Mouse (Mus musculus) MEL (cell line): ENCODE results near the gene 2010003K11Rik. TPM values are rescaled to one million over a fixed set of nuclear protein-coding genes. Genes with fewer than 3 reads are reported as not detected.

Source experiments
- DNase-seq: peaks from one replicate; pipeline ENCODE4 v3.0.0; 2011; ENCODE audit warnings: low read depth, low spot score
- H3K27ac ChIP-seq: 2 replicates; pipeline ENCODE4 v1.5.1; 2012; ENCODE audit warnings: low read depth, mild to moderate bottlenecking, control low read depth, low read length, moderate library complexity; ENCODE audit not compliant: control insufficient read depth
- H3K27me3 ChIP-seq, 2 experiments: fragments of 150-350 bp in 1 of 2; sonication (generic) in 1 of 2; 2 replicates each; pipeline ENCODE4 v1.6.1; 2012; ENCODE audit warnings: low read length in 2 of 2, mild to moderate bottlenecking in 2 of 2, improper control_type of control experiment in 1 of 2, moderate library complexity in 1 of 2; ENCODE audit not compliant: insufficient read depth in 2 of 2, control insufficient read depth in 1 of 2
- H3K36me3 ChIP-seq, 2 experiments: 2 replicates each; pipeline ENCODE4 v1.6.1; 2012 to 2014; ENCODE audit warnings: low read length in 2 of 2, improper control_type of control experiment in 1 of 2, inconsistent platforms in 1 of 2, mild to moderate bottlenecking in 1 of 2; ENCODE audit not compliant: insufficient read depth in 2 of 2, control insufficient read depth in 1 of 2
- H3K4me1 ChIP-seq, 2 experiments: fragments of 150-350 bp in 1 of 2; sonication (generic) in 1 of 2; 2 replicates each; pipeline ENCODE4 v1.6.1; 2012; ENCODE audit warnings: low read length in 2 of 2, improper control_type of control experiment in 1 of 2, mild to moderate bottlenecking in 1 of 2; ENCODE audit not compliant: insufficient read depth in 2 of 2, control insufficient read depth in 1 of 2
- H3K4me3 ChIP-seq, 2 experiments: fragments of 150-350 bp in 1 of 2; sonication (generic) in 1 of 2; 2 replicates each; pipeline ENCODE4 v1.5.1; 2012; ENCODE audit warnings: low read depth in 2 of 2, low read length in 2 of 2, mild to moderate bottlenecking in 2 of 2, moderate library complexity in 2 of 2, control low read depth in 1 of 2, improper control_type of control experiment in 1 of 2; ENCODE audit not compliant: control insufficient read depth in 1 of 2, insufficient read depth in 1 of 2
- H3K79me2 ChIP-seq: 2 replicates; pipeline ENCODE4 v1.6.1; 2012; ENCODE audit warnings: mild to moderate bottlenecking, low read length, moderate library complexity; ENCODE audit not compliant: control insufficient read depth, poor library complexity, insufficient read depth
- H3K9ac ChIP-seq: 2 replicates; pipeline ENCODE4 v1.6.1; 2012; ENCODE audit warnings: low read depth, mild to moderate bottlenecking, control low read depth, low read length, moderate library complexity; ENCODE audit not compliant: control insufficient read depth, poor library complexity, severe bottlenecking
- H3K9me3 ChIP-seq: fragments of 150-350 bp; sonication (generic); replicated peaks from 2 replicates; pipeline ENCODE4 v1.6.1; 2012; ENCODE audit warnings: mild to moderate bottlenecking, low read length, improper control_type of control experiment, moderate library complexity; ENCODE audit not compliant: insufficient read depth
- CTCF ChIP-seq, 3 experiments: IDR thresholded peaks in 2 of 3; conservative IDR thresholded peaks in 1 of 3; 2 replicates each; pipeline ENCODE4 v1.5.1; 2011 to 2012; ENCODE audit warnings: low read length in 3 of 3, low read depth in 2 of 3, mild to moderate bottlenecking in 2 of 3, improper control_type of control experiment in 1 of 3, inconsistent platforms in 1 of 3, mixed read lengths in 1 of 3, moderate library complexity in 1 of 3; ENCODE audit not compliant: control insufficient read depth in 1 of 3, insufficient read depth in 1 of 3, poor library complexity in 1 of 3, severe bottlenecking in 1 of 3
- GABPA ChIP-seq: IDR thresholded peaks from 2 replicates; pipeline ENCODE4 v1.6.1; 2012; ENCODE audit warnings: low read depth, mild to moderate bottlenecking, inconsistent platforms, low read length, improper control_type of control experiment, moderate library complexity
- HCFC1 ChIP-seq: IDR thresholded peaks from 2 replicates; pipeline ENCODE4 v1.6.1; 2012; ENCODE audit warnings: low read depth, mild to moderate bottlenecking, inconsistent platforms, low read length, improper control_type of control experiment, moderate library complexity
- KAT2A ChIP-seq: conservative IDR thresholded peaks from 2 replicates; pipeline ENCODE4 v1.6.1; 2012; ENCODE audit warnings: low read depth, low read length, improper control_type of control experiment, inconsistent platforms
- MAFK ChIP-seq: IDR thresholded peaks from 2 replicates; pipeline ENCODE4 v1.6.1; 2011; ENCODE audit warnings: low read depth, mild to moderate bottlenecking, low read length, improper control_type of control experiment, borderline replicate concordance
- MAX ChIP-seq: IDR thresholded peaks from 2 replicates; pipeline ENCODE4 v1.6.1; 2011; ENCODE audit warnings: low read length, improper control_type of control experiment
- MAZ ChIP-seq: IDR thresholded peaks from 2 replicates; pipeline ENCODE4 v1.6.1; 2012; ENCODE audit warnings: low read depth, mild to moderate bottlenecking, inconsistent platforms, low read length, improper control_type of control experiment
- MXI1 ChIP-seq: IDR thresholded peaks from 2 replicates; pipeline ENCODE4 v1.6.1; 2011; ENCODE audit warnings: mild to moderate bottlenecking, low read depth, low read length, improper control_type of control experiment
- MYB ChIP-seq: IDR thresholded peaks from 2 replicates; pipeline ENCODE4 v1.6.1; 2011; ENCODE audit warnings: mild to moderate bottlenecking, low read depth, low read length, improper control_type of control experiment
- MYC ChIP-seq: IDR thresholded peaks from 2 replicates; pipeline ENCODE4 v1.6.1; 2011; ENCODE audit warnings: low read depth, mild to moderate bottlenecking, low read length, improper control_type of control experiment, moderate library complexity
- NELFE ChIP-seq: IDR thresholded peaks from 2 replicates; pipeline ENCODE4 v1.6.1; 2011; ENCODE audit warnings: low read depth, low read length, improper control_type of control experiment
- POLR2AphosphoS5 ChIP-seq: IDR thresholded peaks from 2 replicates; pipeline ENCODE4 v1.6.1; 2012; ENCODE audit warnings: low read depth, borderline replicate concordance, mild to moderate bottlenecking, inconsistent platforms, low read length, moderate library complexity, mixed read lengths
- RAD21 ChIP-seq: IDR thresholded peaks from 2 replicates; pipeline ENCODE4 v1.6.1; 2011; ENCODE audit warnings: mild to moderate bottlenecking, low read depth, low read length, improper control_type of control experiment
- RCOR1 ChIP-seq: IDR thresholded peaks from 2 replicates; pipeline ENCODE4 v1.6.1; 2012; ENCODE audit warnings: low read depth, mild to moderate bottlenecking, inconsistent platforms, low read length, improper control_type of control experiment
- TCF12 ChIP-seq: IDR thresholded peaks from 2 replicates; pipeline ENCODE4 v1.6.1; 2014; ENCODE audit warnings: low read depth, mild to moderate bottlenecking, inconsistent platforms, low read length, improper control_type of control experiment, moderate library complexity
- UBTF ChIP-seq: IDR thresholded peaks from 2 replicates; pipeline ENCODE4 v1.6.1; 2012; ENCODE audit warnings: low read depth, mild to moderate bottlenecking, inconsistent platforms, low read length, improper control_type of control experiment, moderate library complexity, borderline replicate concordance; ENCODE audit not compliant: insufficient read depth
- USF1 ChIP-seq: IDR thresholded peaks from 2 replicates; pipeline ENCODE4 v1.6.1; 2014; ENCODE audit warnings: low read depth, mild to moderate bottlenecking, inconsistent platforms, low read length, improper control_type of control experiment, moderate library complexity
- ZC3H11A ChIP-seq: IDR thresholded peaks from 2 replicates; pipeline ENCODE4 v1.6.1; 2012; ENCODE audit warnings: low read depth, mild to moderate bottlenecking, inconsistent platforms, low read length, improper control_type of control experiment
- ZKSCAN1 ChIP-seq: IDR thresholded peaks from 2 replicates; pipeline ENCODE4 v1.6.1; 2012; ENCODE audit warnings: low read depth, mild to moderate bottlenecking, inconsistent platforms, low read length, improper control_type of control experiment, moderate library complexity
- ZNF384 ChIP-seq: IDR thresholded peaks from 2 replicates; pipeline ENCODE4 v1.6.1; 2012; ENCODE audit warnings: low read depth, mild to moderate bottlenecking, inconsistent platforms, low read length, improper control_type of control experiment
- polyA plus RNA-seq, 2 experiments: library from polyadenylated mRNA; stranded (reverse) in 1 of 2; unstranded in 1 of 2; fragments of >175 nt in 1 of 2; fragments of >200 nt in 1 of 2; gene quantifications; 2 replicates each; pipeline versions ENCODE4 v1.2.1 to v1.2.4; 2012; ENCODE audit warnings: low replicate concordance in 2 of 2, low read depth in 1 of 2; ENCODE audit not compliant: insufficient read length in 2 of 2, insufficient read depth in 1 of 2, missing spikeins in 1 of 2
- total RNA-seq: library from RNA; depleted of rRNA; stranded (reverse); fragments of 300-350 nt; gene quantifications from 2 replicates; pipeline ENCODE4 v1.2.3, GENCODE M21; 2012

Gene 2010003K11Rik
- total and polyA plus RNA-seq, 3 experiments, result not detected

DNA sequence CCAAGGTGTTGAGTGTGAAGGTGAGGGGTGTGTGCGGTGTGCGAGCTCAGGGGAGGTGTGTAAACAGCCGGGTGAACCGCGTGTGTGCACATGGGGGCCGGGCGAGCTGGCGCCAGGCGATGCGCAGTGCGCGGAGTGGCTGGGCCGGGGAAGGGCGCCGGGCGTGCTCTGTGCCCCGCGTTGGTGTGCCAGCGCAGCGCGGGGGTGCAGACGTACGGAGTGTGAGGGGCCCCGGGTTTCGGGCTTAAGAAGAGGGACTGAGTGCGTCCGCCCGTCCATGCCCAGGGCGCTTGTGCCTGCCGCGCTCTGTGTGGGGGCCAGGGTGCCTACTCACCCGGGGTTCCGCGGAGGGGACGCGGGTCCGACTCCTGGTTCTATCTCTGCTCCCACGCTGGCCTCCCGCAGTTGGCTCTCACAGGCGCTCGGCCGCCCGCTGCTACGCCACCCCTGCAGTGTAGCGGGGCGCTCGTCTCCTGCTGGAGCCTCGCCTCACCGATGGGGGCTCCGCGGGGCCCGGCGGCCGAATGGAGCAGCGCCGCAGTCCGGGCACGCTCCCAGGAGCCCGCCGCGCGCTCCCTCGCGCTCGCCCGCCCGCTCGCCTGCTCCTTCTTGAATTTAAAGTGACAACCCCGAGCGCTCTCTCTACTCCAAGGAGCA, 21.7 kb downstream of the 2010003K11Rik start:
- no peak for TF ChIP-seq HCFC1
- TF ChIP-seq POLR2AphosphoS5, result no peak
- no peak for TF ChIP-seq ZNF384
- no peak for TF ChIP-seq UBTF
- no peak for TF ChIP-seq MXI1
- TF ChIP-seq USF1, result no peak
- no peak for TF ChIP-seq MYC
- no peak for TF ChIP-seq KAT2A
- no peak for TF ChIP-seq ZC3H11A
- no peak for TF ChIP-seq MAZ
- TF ChIP-seq NELFE, result no peak
- no peak for TF ChIP-seq MAX
- TF ChIP-seq GABPA, result no peak
- TF ChIP-seq MYB, result no peak
- TF ChIP-seq CTCF (IDR thresholded peaks at IDR 0.05 in 2 of 3, conservative IDR thresholded peaks at IDR 0.05 in 1 of 3; ENCODE audit: control insufficient read depth in 1 of 3, insufficient read depth in 1 of 3, low read depth in 2 of 3, low read length in 3 of 3, poor library complexity in 1 of 3, severe bottlenecking in 1 of 3), result no peak
- TF ChIP-seq RCOR1, result no peak
- TF ChIP-seq ZKSCAN1, result no peak
- TF ChIP-seq MAFK, result no peak
- TF ChIP-seq TCF12, result no peak
- TF ChIP-seq RAD21, result no peak
- no peak for DNase-seq
- Histone ChIP-seq H3K4me1 (peaks cover 0 to 7% of the 10 kb centered on the region in 2 experiments; a peak in 2 of 4 replicates), H3K27me3 (no peaks in the 10 kb centered on the region; a peak in 1 of 4 replicates), H3K9ac (no peak overlapping the region), H3K27ac (no peak overlapping the region), H3K4me3 (no peak overlapping the region), H3K79me2 (no peaks in the 10 kb centered on the region), H3K36me3 (peaks cover 0 to 2% of the 10 kb centered on the region in 2 experiments; a peak in 1 of 4 replicates), H3K9me3 (no peaks in the 10 kb centered on the region)
